Mouse (Mus musculus) midbrain, postnatal 0 days (tissue): ENCODE results near the gene Tcp10b. TPM values are rescaled to one million over a fixed set of nuclear protein-coding genes. Genes with fewer than 3 reads are reported as not detected.
"Not testable (repeated sequence)": the region's sequence is repeated elsewhere in the genome, so short reads cannot be mapped to it uniquely, and the experiment has no call there.

Source experiments
- ATAC-seq: fragments of 200-750 bp; cut with Nextera tagmentation; 2 replicates; pipeline ENCODE4 v1.8.0; 2017; ENCODE audit warnings: moderate number of reproducible peaks, mild to moderate bottlenecking, moderate TSS enrichment, moderate library complexity; ENCODE audit not compliant: low FRiP score
- DNase-seq: peaks from one replicate; pipeline ENCODE4 v3.0.0-alpha.2; 2015; ENCODE audit warnings: low spot score
- H3K27ac ChIP-seq: fragments of 300-500 bp; sonication (generic); 2 replicates; pipeline ENCODE4 v1.5.1; 2014; ENCODE audit warnings: low read depth, mild to moderate bottlenecking, low read length, mixed read lengths
- H3K27me3 ChIP-seq: fragments of 300-500 bp; sonication (generic); 2 replicates; pipeline ENCODE4 v1.6.1; 2014; ENCODE audit warnings: low read length, control low read depth, mixed read lengths; ENCODE audit not compliant: insufficient read depth
- H3K36me3 ChIP-seq: fragments of 300-500 bp; sonication (generic); 2 replicates; pipeline ENCODE4 v1.6.1; 2014; ENCODE audit warnings: low read length, control low read depth, mixed read lengths; ENCODE audit not compliant: insufficient read depth
- H3K4me1 ChIP-seq: fragments of 300-500 bp; sonication (generic); 2 replicates; pipeline ENCODE4 v1.6.1; 2014; ENCODE audit warnings: mild to moderate bottlenecking, control low read depth, antibody characterized with exemption, low read length, mixed read lengths; ENCODE audit not compliant: insufficient read depth
- H3K4me2 ChIP-seq: fragments of 300-500 bp; sonication (generic); 2 replicates; pipeline ENCODE4 v1.6.1; 2014; ENCODE audit warnings: low read depth, mild to moderate bottlenecking, low read length, mixed read lengths; ENCODE audit not compliant: poor library complexity, severe bottlenecking
- H3K4me3 ChIP-seq: fragments of 300-500 bp; sonication (generic); 2 replicates; pipeline ENCODE4 v1.5.1; 2014; ENCODE audit warnings: low read depth, mild to moderate bottlenecking, low read length, moderate library complexity
- H3K9ac ChIP-seq: fragments of 300-500 bp; sonication (generic); replicated peaks from 2 replicates; pipeline ENCODE4 v1.6.1; 2014; ENCODE audit warnings: mild to moderate bottlenecking, low read length, moderate library complexity, mixed read lengths; ENCODE audit not compliant: poor library complexity, severe bottlenecking
- H3K9me3 ChIP-seq: fragments of 300-500 bp; sonication (generic); 2 replicates; pipeline ENCODE4 v1.6.1; 2016; ENCODE audit warnings: low read length, control low read depth
- CTCF ChIP-seq: IDR thresholded peaks from 2 replicates; pipeline ENCODE4 v1.5.1; 2016; ENCODE audit warnings: antibody characterized with exemption, mild to moderate bottlenecking
- WGBS: fragments of 180-500 bp; shearing (Covaris S2); extraction: QIAGEN DNeasy Blood & Tissue Kit; methylation state at CpG from one replicate; pipeline ENCODE4 v1.1.7; 2014; 5-methylcytosine and 5-hydroxymethylcytosine counted together
- polyA plus RNA-seq: library from polyadenylated mRNA; unstranded; fragments of >200 nt; fragmentation: Nextera tagmentation; extraction: Ambion mirVana; gene quantifications from 2 replicates; pipeline ENCODE4 v1.2.1, GENCODE M21; 2015
- total RNA-seq: library from RNA; depleted of rRNA; stranded (reverse); fragments of >200 nt; gene quantifications from 2 replicates; pipeline ENCODE4 v1.2.3, GENCODE M21; 2014; rRNA removed

The Tcp10b gene
- total RNA-seq: 0.11 and 0.38 TPM in 2 replicates
- polyA plus RNA-seq: 0.20 and 0.56 TPM in 2 replicates

DNA sequence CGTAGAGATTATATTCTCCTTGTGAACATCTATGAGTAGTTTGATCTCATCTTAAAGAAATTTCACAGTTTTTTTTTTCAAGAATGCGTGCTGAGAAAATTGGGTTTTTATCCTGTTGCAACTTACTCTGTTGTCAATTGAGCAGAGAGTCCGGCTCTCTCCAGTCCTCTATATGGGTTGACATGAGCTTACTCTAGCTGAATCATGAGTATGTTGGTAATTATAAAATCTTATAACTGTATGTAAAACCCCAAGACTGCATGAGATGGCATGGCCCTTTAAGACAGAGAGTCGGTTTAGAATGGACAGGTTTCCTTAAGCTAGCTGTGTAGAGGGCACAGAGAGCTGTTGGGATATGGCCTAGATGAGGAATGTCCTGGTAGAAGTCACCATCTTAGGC is at the start of gene Tcp10b:
Tcp10b (plus strand) TSS at position 301 of the 400 bp plus-strand sequence.
- H3K4me1 ChIP-seq, ATAC-seq, H3K4me2 ChIP-seq, H3K9ac ChIP-seq, H3K27me3 ChIP-seq, H3K27ac ChIP-seq, H3K9me3 ChIP-seq, DNase-seq, H3K36me3 ChIP-seq, H3K4me3 ChIP-seq: not testable (repeated sequence)
- WGBS: 94% methylated on average over 4 of the region's 4 CpGs

- no peak for DNase-seq
- 52% methylated on average over 3 of the region's 3 CpGs for WGBS
- no peak overlapping the region for H3K4me2 ChIP-seq
Measured at GRCm38 (mm10) chr17:13013316-13013715, 47.6 kb upstream of the Tcp10b start.

DNA sequence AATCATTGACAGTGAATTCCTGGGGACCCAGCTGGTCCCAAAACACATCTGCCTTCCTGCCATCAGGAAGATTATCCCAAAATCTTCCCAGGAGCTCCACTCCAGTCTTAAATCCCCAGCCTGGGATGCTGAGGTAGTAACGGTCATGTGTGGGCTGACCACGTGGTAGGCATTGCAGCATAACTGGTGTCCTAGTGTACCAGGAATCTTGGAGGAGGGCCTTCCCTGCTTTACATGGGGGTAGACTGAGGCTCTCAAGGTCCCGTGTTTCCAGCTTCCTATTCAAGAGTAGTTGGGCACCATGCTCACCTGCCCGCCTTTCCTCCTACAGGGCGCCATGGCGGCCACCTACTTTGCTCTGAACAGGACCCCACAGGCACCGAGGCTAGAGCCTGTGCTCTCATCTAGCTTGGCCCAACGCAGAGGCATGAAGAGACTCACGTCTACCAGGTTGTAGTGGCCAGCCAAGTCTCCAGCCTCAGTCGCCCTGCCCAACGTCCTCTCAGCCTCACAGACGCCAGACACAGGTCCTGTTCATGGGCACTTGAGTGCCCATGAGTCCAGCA is 24.2 kb upstream of the Tcp10b start:
- H3K4me1 ChIP-seq, H3K27me3 ChIP-seq, H3K9ac ChIP-seq, ATAC-seq, H3K4me2 ChIP-seq, H3K36me3 ChIP-seq, H3K4me3 ChIP-seq, H3K9me3 ChIP-seq, H3K27ac ChIP-seq, DNase-seq: not testable (repeated sequence)
- 76% methylated on average over 3 of the region's 12 CpGs for WGBS

More at GRCm38 (mm10) chr17:13013316-13013715, 47.6 kb upstream of the Tcp10b start:
- H3K4me3 ChIP-seq: no peak overlapping the region
- H3K36me3 ChIP-seq: peaks cover 34% of the 10 kb centered on the region
- H3K4me1 ChIP-seq: 0 out of 2 replicates have a peak, but pooled peaks cover 4% of the 10 kb centered on the region
- no peaks in the 10 kb centered on the region for H3K27me3 ChIP-seq
- H3K9ac ChIP-seq: no peak overlapping the region
- H3K9me3 ChIP-seq: no peaks in the 10 kb centered on the region
- H3K27ac ChIP-seq: no peak overlapping the region
- no peak for TF ChIP-seq CTCF
- ATAC-seq: no peak

- H3K9ac ChIP-seq, H3K27me3 ChIP-seq, H3K9me3 ChIP-seq, H3K36me3 ChIP-seq, H3K4me1 ChIP-seq, H3K4me3 ChIP-seq, H3K27ac ChIP-seq, H3K4me2 ChIP-seq: not testable (repeated sequence)
- peak; percentile 84 for DNase-seq
- ATAC-seq: peak; percentile 86
- WGBS: 4% methylated on average over 3 of the region's 4 CpGs
- peak; percentile 73 for TF ChIP-seq CTCF
Measured at GRCm38 (mm10) chr17:13043846-13044673, 16.8 kb upstream of the Tcp10b start.

- not testable (repeated sequence) for H3K27ac ChIP-seq
- WGBS: no CpG with 5 or more reads among the region's 8 CpGs
Measured at GRCm38 (mm10) chr17:13052124-13052813, 8.6 kb upstream of the Tcp10b start, which contains the start of gene Gpr31b. TSS of gene Gpr31b (minus strand) at chr17:13052296.

DNA sequence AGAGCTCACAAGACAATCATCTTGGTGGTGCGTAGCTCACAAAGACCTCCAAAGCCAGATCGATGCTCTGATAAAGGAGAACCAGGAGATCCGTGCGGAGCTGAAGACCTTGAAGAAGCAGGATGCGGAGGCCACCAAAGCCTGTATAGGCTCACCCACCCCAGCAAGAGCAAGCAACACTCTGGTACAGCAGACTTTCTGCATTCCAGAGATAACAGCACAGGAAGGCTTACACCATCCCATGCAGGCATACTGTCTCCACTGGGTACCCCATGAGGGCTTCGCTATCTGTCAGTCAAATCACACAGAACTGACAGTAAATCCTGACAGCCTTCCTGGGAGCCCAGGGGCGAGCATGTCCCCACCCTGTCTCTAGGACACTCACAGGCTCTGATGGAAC is 2.0 kb downstream of the Tcp10b start:
- WGBS: 90% methylated on average over 2 of the region's 7 CpGs
- not testable (repeated sequence) for ATAC-seq, H3K4me2 ChIP-seq, H3K36me3 ChIP-seq, DNase-seq, H3K9me3 ChIP-seq, H3K27me3 ChIP-seq, H3K9ac ChIP-seq, H3K4me3 ChIP-seq, H3K27ac ChIP-seq, H3K4me1 ChIP-seq

More at GRCm38 (mm10) chr17:13052124-13052813, 8.6 kb upstream of the Tcp10b start, which contains the start of gene Gpr31b:
- H3K27me3 ChIP-seq, H3K9me3 ChIP-seq, H3K4me1 ChIP-seq, DNase-seq, H3K4me3 ChIP-seq, ATAC-seq, H3K36me3 ChIP-seq, H3K9ac ChIP-seq, H3K4me2 ChIP-seq: not testable (repeated sequence)

- ATAC-seq: not testable (repeated sequence)
- WGBS: 78% methylated on average over 1 of the region's 4 CpGs
Measured at GRCm38 (mm10) chr17:13067864-13068385, 7.0 kb downstream of the Tcp10b start.

DNA sequence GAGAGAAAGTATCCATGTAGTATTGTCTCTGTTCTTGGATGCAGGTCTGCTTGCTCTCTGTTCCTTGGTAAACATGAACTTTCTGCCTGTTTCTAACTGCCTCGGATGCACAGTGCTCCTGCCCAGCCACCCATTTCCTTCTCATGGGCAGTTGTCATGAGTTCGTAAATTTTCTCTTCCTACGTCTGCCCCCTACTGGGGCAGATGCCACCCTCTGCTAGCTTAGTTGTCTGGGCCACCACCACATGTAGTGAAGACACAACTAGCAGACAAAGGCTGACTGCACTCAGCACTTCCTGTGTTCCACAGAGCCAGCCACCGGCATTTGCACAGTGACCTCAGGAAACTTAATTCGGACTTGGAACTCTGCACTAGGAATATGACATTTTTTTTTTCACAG is 8.3 kb downstream of the Tcp10b start:
- H3K9ac ChIP-seq, H3K9me3 ChIP-seq, H3K27ac ChIP-seq, H3K4me1 ChIP-seq, DNase-seq, H3K36me3 ChIP-seq, ATAC-seq, H3K27me3 ChIP-seq, H3K4me2 ChIP-seq, H3K4me3 ChIP-seq: not testable (repeated sequence)
- WGBS: 64% methylated on average over 3 of the region's 5 CpGs

More at GRCm38 (mm10) chr17:13067864-13068385, 7.0 kb downstream of the Tcp10b start:
- not testable (repeated sequence) for H3K4me3 ChIP-seq, DNase-seq, H3K27me3 ChIP-seq, H3K9me3 ChIP-seq, H3K4me1 ChIP-seq, H3K36me3 ChIP-seq, H3K4me2 ChIP-seq, H3K9ac ChIP-seq, H3K27ac ChIP-seq
